Mouse (Mus musculus) heart, adult 2 months (tissue): Measurements from ENCODE around the gene Gfap.

Experiments
- CTCF ChIP-seq: fragments of 200-600 bp; IDR thresholded peaks from 2 replicates; pipeline ENCODE4 v1.8.1; 2022; ENCODE audit warnings: antibody characterized with exemption, mild to moderate bottlenecking, moderate library complexity
- POLR2A ChIP-seq: fragments of 200-500 bp; IDR thresholded peaks from 2 replicates; pipeline ENCODE4 v1.6.1; 2011; ENCODE audit warnings: mild to moderate bottlenecking, low read depth, low read length, control low read depth; ENCODE audit not compliant: insufficient read depth

- no peak for TF ChIP-seq CTCF
- no peak for TF ChIP-seq POLR2A
These were observed 17.4 kb upstream of the Gfap start for GRCm38 (mm10) chr11:102918077-102918476.
